Mouse (Mus musculus) small intestine, adult 2 months (tissue): Measurements from ENCODE around the gene Szt2.

ENCODE experiments used
- CTCF ChIP-seq: fragments of 200-500 bp; IDR thresholded peaks from 2 replicates; pipeline ENCODE4 v1.5.1; 2012; ENCODE audit warnings: low read depth, mild to moderate bottlenecking, control low read depth, inconsistent platforms, low read length, moderate library complexity, mixed read lengths; ENCODE audit not compliant: insufficient replicate concordance, insufficient read length; ENCODE audit errors: extremely low read depth
- POLR2A ChIP-seq: fragments of 200-500 bp; IDR thresholded peaks from 2 replicates; pipeline ENCODE4 v1.6.1; 2012; ENCODE audit warnings: low read depth, mild to moderate bottlenecking, control low read depth, inconsistent platforms, low read length, moderate library complexity

GRCm38 (mm10) chr4:118428531-118429214, 19.6 kb upstream of the Szt2 start:
- no peak; the same call in 1 of the 2 replicates for TF ChIP-seq POLR2A
- no peak for TF ChIP-seq CTCF
